Mouse (Mus musculus): ENCODE data around the gene Rit1.

Gene Rit1

DNA sequence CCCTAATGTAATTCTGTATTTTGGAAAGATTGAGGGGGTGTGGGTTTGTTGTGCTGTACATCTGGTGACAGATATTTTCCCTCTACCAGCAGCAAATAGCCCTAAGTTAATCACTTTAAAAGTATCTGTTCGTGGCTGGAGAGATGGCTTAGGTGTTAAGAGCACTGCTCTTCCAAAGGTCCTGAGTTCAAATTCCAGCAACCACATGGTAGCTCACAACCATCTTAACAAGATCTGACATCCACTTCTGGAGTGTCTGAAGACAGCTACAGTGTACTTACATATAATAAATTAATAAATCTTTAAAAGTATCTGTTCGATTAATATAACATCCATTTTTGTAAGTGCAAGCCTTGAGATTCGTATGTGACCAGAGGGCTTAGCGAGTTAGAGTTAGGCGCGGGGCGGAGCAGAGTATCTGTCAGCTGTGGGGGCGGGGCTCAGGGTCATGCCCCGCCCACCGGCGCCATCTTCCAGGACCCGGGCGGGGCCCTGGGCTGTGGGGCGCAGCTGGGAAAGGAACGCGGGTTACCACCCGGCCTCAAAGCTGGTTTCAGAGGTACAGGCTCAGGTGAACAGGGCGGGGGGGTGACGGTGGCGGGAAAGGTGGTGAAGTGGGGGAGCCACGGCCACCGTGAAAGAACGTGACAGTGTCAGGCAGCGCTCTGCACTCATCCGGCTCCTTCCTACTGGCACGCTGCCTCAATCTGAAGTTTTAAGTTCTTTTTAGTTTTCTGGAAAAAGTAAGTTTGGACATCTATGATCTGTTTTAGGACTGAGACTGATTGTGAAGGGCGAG, at the start of gene Rit1:
Rit1 (plus strand) TSS at position 440 of the 799 bp plus-strand sequence.
- in situ Hi-C loops (cut with MboI; ENCODE audit: unreplicated experiment in 2 of 2), result loop anchor here in 1 of 2 experiments (25.0 kb wide), 1 partner anchor 1321 kb away; no protein-coding TSS in a partner anchor

DNA sequence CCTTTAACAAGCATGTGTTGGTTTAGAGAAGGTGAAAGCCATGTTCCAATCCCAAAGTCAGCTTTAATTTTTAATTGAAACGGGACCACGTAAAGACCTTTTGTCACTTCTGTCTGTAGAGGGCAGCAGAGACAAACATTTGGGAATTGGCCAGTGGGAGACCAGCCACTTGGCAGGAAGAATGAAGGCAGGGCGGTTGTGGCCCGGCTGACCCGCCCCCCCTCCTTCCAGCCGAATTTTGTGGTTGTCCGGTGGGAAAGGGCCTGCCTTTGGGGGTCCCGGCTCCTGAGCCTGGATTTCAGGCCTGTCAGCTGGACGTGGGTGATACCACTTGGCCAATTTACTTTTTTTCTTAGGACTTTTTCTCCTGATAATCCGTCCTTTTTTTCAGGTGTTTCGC, 39.2 kb upstream of the Rit1 start:
- in situ Hi-C loops (cut with MboI; ENCODE audit: unreplicated experiment in 2 of 2), result loop anchor here (5.0 to 25.0 kb wide), 3 partner anchors 60 to 535 kb away; partner anchors contain the start of genes Gba (in 1 of the 2) and Thbs3 (in 1 of the 2)

DNA sequence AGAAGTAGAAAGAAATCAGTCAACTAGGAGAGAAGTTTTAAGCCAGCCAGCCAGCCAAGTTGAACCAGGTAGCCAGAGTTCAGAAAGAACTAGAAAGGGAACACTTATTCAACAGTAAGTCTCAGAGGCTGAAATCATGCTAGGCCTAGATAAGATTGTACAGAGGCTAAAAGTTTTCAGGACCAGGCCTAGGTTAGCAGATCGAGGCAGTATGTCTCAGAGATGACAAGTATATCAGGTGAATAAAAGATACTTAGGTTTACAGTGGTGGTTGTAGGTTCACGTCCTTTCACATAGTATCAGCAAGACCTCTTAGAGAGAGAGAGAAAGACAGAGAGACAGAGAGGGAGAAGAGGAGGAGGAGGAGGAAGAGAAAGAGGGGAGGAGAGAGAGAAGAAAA, 32.8 kb upstream of the Rit1 start:
- in situ Hi-C loops (cut with MboI; ENCODE audit: unreplicated experiment in 2 of 2), result loop anchor here in 1 of 2 experiments (25.0 kb wide), 1 partner anchor 528 kb away; the partner anchor contains the start of genes Gba and Thbs3

DNA sequence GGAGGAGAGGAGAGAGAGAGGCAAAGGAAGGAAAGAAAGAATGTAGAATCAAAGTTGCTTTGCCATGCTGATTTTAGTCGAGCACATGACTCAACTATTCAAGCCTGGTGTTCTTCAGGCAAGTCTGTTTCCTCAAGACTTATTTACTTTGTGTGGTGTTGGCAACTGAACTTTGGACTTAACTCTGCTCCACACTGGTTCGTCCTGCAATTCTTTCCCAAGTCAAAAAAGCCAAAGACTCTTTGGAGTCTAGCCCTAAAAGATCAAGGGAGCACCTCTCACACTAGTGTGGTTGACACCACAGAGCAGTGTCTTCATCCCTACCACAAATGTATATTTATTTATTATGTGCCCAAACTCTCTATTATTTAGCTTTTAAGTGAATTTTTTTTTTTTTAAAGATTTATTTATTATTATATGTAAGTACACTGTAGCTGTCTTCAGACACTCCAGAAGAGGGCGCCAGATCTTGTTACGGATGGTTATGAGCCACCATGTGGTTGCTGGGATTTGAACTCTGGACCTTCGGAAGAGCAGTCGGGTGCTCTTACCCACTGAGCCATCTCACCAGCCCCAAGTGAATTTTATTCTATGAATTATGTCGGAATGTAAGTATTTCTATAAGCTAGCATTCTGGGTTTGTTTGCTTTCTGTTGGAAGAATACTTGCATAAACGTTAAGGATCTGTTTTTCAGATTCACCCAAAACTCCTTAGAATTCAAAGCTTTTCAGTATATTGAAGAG, 32.2 kb upstream of the Rit1 start:
- in situ Hi-C loops (cut with MboI; ENCODE audit: unreplicated experiment in 2 of 2), result loop anchor here in 1 of 2 experiments (25.0 kb wide), 1 partner anchor 528 kb away; the partner anchor contains the start of genes Gba and Thbs3

DNA sequence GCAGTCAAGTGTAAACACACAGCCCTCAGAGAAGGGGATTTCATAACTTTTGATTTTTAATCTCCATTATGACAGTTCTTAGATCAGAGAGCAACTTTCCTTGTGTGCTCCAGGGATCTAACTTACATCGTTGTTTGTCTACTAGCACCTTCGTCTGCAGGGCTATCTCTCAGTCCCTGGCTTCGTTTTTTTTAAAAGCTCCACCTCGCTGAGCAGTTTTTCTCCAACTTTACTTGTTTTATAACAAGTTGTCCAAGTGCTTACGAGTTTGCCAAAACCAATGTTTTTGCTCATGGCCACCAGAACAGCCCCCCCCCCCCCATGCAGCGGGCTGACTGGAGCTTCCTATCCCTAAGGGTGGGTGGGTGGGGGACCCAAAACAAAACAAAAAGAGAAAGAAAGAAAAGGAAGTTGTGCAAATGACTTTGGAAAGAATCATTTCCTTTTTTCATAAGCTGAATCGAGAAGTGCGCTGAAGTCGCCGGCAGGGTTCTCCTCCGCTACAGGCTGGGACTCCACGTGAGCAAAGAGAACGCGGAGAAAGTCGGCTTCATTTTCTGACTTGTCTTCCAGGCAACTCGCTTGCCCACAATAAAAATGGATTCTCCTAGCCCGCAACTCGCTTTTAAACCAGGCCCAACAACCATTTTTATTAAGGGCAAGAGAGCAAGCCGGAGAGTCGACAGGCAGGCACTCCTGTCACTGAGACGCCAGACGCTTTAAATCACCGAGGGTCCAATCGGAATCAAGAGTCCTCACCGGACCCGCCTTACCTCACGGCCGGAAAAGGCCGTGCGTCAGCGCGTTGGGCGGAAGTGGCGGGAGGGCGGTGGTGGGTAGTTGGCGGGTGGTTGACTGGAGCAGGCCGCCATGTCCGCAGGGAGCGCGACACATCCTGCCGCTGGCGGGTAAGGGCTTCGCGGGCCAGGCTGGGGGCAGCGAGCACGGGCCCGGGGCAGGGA, 31.4 kb upstream of the Rit1 start, which contains the start of gene Khdc4:
Khdc4 (plus strand) TSS at position 824 of the 962 bp plus-strand sequence.
- in situ Hi-C loops (cut with MboI; ENCODE audit: unreplicated experiment in 2 of 2), result loop anchor here in 1 of 2 experiments (25.0 kb wide), 1 partner anchor 527 kb away; the partner anchor contains the start of genes Gba and Thbs3

DNA sequence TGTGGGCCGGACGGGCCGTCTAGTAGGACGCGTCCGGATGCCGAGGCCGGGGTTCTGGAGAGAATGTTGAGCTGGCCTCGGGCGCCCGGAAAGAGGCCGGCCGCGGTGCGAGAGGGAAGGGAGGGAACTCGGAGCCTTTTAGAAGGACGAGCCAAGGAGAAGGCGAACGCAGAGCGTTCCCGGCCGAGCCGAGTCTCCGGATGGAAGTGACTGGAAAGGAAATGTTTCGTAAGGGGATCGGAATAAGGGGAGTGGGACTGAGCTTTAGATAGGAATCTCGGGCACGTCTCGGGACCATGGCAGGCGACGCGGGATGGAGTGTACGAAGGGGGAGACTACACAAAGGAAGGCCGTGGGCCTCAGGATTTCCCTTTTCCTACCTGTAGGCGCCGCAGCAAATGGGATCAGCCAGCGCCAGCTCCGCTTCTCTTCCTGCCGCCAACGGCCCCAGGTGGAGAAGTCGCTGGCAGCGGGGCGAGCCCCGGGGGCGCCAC, 30.6 kb upstream of the Rit1 start:
- in situ Hi-C loops (cut with MboI; ENCODE audit: unreplicated experiment in 2 of 2), result loop anchor here in 1 of 2 experiments (25.0 kb wide), 1 partner anchor 526 kb away; the partner anchor contains the start of genes Gba and Thbs3

DNA sequence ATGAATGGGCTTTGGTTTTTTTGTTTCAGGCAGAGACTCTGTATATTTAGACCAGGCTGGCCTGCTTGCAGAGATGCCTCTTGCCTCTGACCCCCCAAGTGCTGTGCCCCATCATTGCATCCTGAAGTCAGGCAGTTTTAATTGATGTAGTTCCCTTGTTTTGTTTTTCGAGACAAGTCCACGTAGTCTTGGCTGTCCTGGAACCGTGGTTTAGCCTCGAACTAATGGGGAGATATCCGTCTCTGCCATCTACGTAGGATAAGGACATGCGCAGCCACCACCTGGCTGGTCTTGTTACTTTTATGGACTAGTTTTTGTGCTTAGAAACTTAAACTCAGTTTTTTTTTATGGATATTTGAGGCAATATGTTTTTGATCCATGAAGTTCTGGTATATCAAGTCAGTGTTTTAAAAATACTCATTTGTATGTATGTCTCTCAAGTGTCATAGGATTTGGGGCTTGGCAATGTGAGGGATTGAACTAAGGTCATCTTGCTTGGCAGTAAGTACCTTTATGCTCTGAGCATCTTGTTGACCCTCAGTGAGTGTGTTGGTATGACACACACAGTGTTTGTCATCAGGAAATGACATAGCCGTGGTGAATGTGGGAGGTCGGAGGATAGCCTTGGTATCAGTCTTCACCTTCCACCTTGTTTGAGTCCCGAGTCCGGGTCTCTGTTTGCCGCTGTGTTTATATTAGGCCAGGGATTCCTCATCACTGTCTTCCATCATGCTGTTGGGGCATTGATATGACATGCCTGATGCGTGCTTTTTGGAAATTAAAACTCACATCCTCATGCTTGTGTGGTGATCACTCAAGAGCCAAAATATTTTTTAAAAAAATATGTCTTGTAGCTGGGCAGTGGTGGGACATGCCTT, 29.7 kb upstream of the Rit1 start:
- in situ Hi-C loops (cut with MboI; ENCODE audit: unreplicated experiment in 2 of 2), result loop anchor here in 1 of 2 experiments (25.0 kb wide), 1 partner anchor 525 kb away; the partner anchor contains the start of genes Gba and Thbs3

DNA sequence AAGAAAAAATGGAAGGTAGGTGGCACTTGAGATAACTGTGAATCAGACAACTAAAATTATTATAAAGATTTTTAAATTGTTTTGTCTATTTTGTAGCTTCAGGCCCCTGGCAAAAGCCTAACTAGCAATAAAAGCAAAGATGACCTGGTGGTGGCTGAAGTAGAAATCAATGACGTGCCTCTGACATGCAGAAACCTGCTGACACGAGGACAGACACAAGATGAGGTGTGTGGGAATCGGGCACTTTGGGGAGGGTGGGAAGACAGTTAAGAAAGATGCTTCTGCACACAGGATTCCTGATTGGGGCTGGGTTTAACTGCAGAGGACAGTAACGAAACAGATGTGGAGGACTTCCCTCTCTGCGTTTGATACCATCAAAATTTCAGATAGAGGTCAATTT, 27.6 kb upstream of the Rit1 start:
- in situ Hi-C loops (cut with MboI; ENCODE audit: unreplicated experiment in 2 of 2), result loop anchor here in 1 of 2 experiments (25.0 kb wide), 1 partner anchor 523 kb away; the partner anchor contains the start of genes Gba and Thbs3

DNA sequence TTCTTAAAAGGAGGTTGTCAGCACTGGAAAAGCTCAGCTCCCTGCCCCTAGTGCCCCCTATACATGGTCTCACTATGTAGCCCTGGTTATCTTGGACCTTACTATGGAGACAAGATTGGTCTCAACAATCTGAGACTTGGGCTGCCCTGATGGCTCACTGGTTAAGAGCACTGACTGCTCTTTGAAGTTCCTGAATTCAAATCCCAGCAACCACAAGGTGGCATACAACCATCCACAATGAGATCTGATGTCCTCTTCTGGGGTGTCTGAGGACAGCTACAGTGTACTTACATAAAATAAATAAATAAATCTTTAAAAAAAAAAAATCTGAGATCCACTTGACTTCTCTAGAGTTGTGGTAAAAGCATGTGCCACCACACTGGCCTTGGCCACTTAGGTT, 21.1 kb upstream of the Rit1 start:
- in situ Hi-C loops (cut with MboI; ENCODE audit: unreplicated experiment in 2 of 2), result loop anchor here in 1 of 2 experiments (10.0 to 25.0 kb wide), 3 partner anchors 369 to 1329 kb away; partner anchors contain the start of genes Gba and Thbs3

DNA sequence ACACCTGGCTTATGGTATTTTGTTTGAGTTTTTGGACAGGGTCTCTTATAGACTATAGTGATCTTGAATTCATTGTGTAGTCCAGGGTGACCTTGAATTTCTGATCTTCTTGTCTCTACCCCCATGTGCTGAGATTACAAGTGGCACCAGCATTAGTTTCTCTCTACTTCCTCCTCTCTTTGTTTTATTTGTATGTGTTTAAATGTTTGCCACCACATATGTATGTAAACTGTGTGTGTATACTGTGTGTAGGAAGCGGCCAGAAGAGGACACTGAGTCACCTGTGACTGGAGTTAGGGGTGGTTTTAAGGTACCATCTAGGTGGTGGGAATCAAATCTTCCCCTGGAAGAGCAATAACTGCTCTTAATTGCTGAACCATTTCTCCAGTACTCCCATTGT, 18.6 kb upstream of the Rit1 start:
- in situ Hi-C loops (cut with MboI; ENCODE audit: unreplicated experiment in 2 of 2), result loop anchor here in 1 of 2 experiments (10.0 to 25.0 kb wide), 3 partner anchors 367 to 1327 kb away; partner anchors contain the start of genes Gba and Thbs3

DNA sequence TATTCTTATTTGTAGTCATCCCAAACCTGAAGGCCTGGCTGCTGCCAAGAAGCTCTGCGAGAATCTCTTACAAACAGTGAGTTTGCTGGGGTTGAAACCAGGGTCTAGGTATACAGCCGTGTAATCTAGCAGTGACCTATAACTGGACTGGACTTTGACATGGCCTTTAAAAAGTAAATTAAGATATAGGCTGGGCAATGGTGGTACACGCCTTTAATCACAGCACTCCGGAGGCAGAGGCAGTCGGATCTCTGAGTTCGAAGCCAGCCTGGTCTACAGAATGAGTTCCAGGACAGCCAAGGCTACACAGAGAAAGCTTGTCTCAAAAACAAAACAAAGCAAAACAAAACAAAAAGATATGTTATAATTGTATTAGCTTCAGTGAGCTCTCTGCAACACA, 17.8 kb upstream of the Rit1 start:
- in situ Hi-C loops (cut with MboI; ENCODE audit: unreplicated experiment in 2 of 2), result loop anchor here in 1 of 2 experiments (10.0 to 25.0 kb wide), 3 partner anchors 366 to 1326 kb away; partner anchors contain the start of genes Gba and Thbs3

DNA sequence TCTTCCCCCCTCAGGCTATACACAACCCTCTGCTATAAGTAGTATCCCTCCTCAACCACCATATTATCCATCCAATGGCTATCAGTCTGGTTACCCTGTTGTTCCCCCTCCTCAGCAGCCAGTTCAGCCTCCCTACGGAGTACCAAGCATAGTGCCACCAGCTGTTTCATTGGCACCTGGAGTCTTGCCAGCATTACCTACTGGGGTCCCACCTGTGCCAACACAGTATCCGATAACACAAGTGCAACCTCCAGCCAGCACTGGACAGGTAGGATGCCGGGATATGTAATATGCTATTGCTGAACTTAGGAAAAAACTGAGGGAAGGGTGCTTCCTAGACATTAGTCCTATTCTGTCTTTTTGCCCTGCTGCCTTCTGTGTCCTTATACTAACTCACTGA, 16.4 kb upstream of the Rit1 start:
- in situ Hi-C loops (cut with MboI; ENCODE audit: unreplicated experiment in 2 of 2), result loop anchor here in 1 of 2 experiments (25.0 kb wide), 1 partner anchor 1337 kb away; no protein-coding TSS in a partner anchor

DNA sequence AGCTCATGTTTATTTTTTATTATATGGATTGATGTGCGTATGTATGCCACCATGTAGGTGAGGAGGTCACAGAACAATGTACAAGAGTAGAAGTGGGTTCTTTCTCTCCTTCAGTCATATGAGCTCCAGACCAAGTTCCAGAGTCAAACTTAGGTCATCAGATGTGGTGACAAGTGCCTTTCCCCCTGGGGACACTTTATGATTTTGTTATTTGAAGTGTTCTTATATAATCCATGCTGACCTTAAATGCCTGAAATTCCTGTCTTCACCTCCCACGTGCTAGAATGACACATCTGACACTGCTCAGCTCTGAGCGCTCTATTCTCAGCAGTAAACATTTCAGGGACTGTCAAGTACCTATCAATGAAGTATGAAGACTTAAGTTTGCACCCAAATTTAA, 15.4 kb upstream of the Rit1 start:
- in situ Hi-C loops (cut with MboI; ENCODE audit: unreplicated experiment in 2 of 2), result loop anchor here in 1 of 2 experiments (25.0 kb wide), 1 partner anchor 1336 kb away; no protein-coding TSS in a partner anchor

DNA sequence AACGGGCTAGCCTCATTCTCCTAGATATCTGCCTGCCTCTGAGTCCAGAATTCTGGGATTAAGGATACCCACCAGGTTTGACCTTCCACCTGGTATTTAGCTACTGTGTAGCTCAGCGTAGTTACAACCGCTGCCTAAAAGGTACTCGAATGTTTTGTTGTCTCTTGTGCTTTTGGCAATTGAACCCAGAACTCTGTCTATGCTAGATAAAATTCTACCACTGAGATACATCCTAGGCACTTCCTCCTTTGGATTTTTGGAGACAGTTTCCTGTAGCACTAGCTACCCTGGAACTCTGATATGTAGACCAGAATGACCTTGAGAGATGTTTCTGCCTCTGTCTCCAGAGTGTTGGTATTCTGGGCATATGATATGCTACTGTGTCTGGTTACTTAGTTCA, 2.9 kb upstream of the Rit1 start:
- in situ Hi-C loops (cut with MboI; ENCODE audit: unreplicated experiment in 2 of 2), result loop anchor here in 1 of 2 experiments (25.0 kb wide), 1 partner anchor 1324 kb away; no protein-coding TSS in a partner anchor

DNA sequence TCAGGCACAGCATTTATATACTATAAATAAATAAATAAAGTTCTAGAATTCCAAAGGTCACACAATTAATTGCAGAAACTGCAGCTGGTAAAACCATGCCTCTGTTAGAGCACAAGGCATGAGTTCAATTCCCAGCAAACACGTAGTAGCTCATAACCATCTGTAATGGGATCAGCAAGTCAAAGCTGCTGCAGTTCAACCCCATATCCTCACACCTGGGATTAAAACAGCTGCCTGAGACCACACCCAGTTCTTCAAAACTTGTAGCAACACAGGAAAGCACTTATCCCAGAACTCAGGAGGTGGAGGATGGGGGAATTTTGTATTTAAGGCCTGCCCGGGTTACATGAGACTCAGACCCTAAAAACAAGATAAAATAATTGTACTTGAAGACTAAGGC, 1.9 kb upstream of the Rit1 start:
- in situ Hi-C loops (cut with MboI; ENCODE audit: unreplicated experiment in 2 of 2), result loop anchor here in 1 of 2 experiments (25.0 kb wide), 1 partner anchor 1323 kb away; no protein-coding TSS in a partner anchor

DNA sequence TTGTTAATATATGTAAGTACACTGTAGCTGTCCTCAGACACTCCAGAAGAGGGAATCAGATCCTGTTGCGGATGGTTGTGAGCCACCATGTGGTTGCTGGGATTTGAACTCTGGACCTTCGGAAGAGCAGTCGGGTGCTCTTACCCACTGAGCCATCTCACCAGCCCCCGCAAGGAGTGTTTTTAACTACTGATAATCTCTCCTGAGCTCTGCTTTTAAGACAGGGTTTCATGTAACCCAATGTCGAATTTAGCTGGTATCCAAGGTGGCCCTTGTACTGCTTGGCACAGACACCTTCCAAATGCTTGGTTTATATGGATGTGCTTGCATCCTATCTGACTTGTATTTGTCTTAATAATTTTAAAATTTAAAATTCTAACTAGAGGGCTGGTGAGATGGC, 922 bp upstream of the Rit1 start:
- in situ Hi-C loops (cut with MboI; ENCODE audit: unreplicated experiment in 2 of 2), result loop anchor here in 1 of 2 experiments (25.0 kb wide), 1 partner anchor 1322 kb away; no protein-coding TSS in a partner anchor

DNA sequence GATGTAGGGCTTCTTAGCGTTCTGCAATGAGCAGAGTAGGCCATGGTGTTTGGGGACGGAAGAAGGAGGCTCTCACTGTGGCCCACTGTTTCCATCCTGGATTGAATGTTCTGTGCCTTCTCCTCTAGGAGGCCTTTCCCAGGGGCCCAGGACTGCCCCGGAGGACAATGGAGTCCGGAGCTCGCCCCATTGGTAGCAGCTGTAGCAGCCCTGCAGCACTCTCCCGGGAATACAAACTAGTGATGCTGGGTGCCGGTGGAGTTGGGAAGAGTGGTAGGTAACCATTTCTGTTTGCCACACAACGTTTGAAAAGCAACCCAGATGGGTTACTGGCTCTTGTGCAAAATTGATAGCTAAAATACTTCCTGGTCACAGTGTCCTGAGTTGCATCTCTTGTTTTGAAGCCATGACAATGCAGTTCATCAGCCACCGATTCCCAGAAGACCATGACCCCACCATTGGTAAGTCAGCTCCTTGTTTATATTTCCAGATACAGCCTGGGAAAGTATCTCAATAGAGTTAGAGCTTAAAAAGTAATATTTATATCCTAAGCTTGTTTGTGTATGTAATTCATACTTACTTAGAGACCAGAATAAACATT, 660 bp downstream of the Rit1 start:
- in situ Hi-C loops (cut with MboI; ENCODE audit: unreplicated experiment in 2 of 2), result loop anchor here in 1 of 2 experiments (25.0 kb wide), 1 partner anchor 1320 kb away; no protein-coding TSS in a partner anchor

All from v-Abl transformed pro-B cells (cell line).